Mouse (Mus musculus) limb, embryonic 14.5 days (tissue): Measurements from ENCODE around the gene Sash1. TPM values are rescaled to one million over a fixed set of nuclear protein-coding genes. Genes with fewer than 3 reads are reported as not detected.
A peak's percentile ranks its signal among the peaks of the same experiment; 100 is the strongest.

Source experiments
- ATAC-seq: fragments of 200-750 bp; cut with Nextera tagmentation; 2 replicates; pipeline ENCODE4 v1.8.0; 2017; ENCODE audit warnings: low read depth, moderate number of reproducible peaks, moderate TSS enrichment; ENCODE audit not compliant: low FRiP score
- DNase-seq: peaks from one replicate; pipeline ENCODE4 v3.0.0-alpha.2; 2015; ENCODE audit warnings: low spot score
- H3K27ac ChIP-seq: fragments of 300-500 bp; sonication (generic); replicated peaks from 2 replicates; pipeline ENCODE4 v1.5.1; 2014; ENCODE audit warnings: low read depth, mild to moderate bottlenecking, low read length, moderate library complexity, mixed read lengths
- H3K27me3 ChIP-seq: fragments of 300-500 bp; sonication (generic); 2 replicates; pipeline ENCODE4 v1.6.1; 2014; ENCODE audit warnings: low read length, mixed read lengths; ENCODE audit not compliant: control insufficient read depth, insufficient read depth
- H3K36me3 ChIP-seq: fragments of 300-500 bp; sonication (generic); 2 replicates; pipeline ENCODE4 v1.6.1; 2014; ENCODE audit warnings: mild to moderate bottlenecking, low read length, moderate library complexity, mixed read lengths; ENCODE audit not compliant: control insufficient read depth, insufficient read depth
- H3K4me1 ChIP-seq: fragments of 300-500 bp; sonication (generic); 2 replicates; pipeline ENCODE4 v1.6.1; 2014; ENCODE audit warnings: antibody characterized with exemption, low read length, mixed read lengths; ENCODE audit not compliant: control insufficient read depth, insufficient read depth
- H3K4me2 ChIP-seq: fragments of 300-500 bp; sonication (generic); replicated peaks from 2 replicates; pipeline ENCODE4 v1.6.1; 2014; ENCODE audit warnings: low read depth, mild to moderate bottlenecking, low read length, moderate library complexity; ENCODE audit not compliant: severe bottlenecking
- H3K4me3 ChIP-seq: fragments of 300-500 bp; sonication (generic); replicated peaks from 2 replicates; pipeline ENCODE4 v1.5.1; 2014; ENCODE audit warnings: low read length
- H3K9ac ChIP-seq: fragments of 300-500 bp; sonication (generic); 2 replicates; pipeline ENCODE4 v1.6.1; 2014; ENCODE audit warnings: mild to moderate bottlenecking, low read depth, low read length, moderate library complexity; ENCODE audit not compliant: severe bottlenecking
- H3K9me3 ChIP-seq: fragments of 300-500 bp; sonication (generic); 2 replicates; pipeline ENCODE4 v1.6.1; 2016; ENCODE audit warnings: low read length; ENCODE audit not compliant: control insufficient read depth
- POLR2A ChIP-seq: fragments of 200-500 bp; IDR thresholded peaks from 2 replicates; pipeline ENCODE4 v1.8.0; 2012; ENCODE audit warnings: inconsistent platforms, mild to moderate bottlenecking, moderate library complexity, borderline replicate concordance; ENCODE audit not compliant: insufficient read depth, insufficient read length; ENCODE audit errors: extremely low read depth
- WGBS: fragments of 180-500 bp; shearing (Covaris S2); extraction: QIAGEN DNeasy Blood & Tissue Kit; methylation state at CpG from one replicate; pipeline ENCODE4 v1.1.7; 2014; 5-methylcytosine and 5-hydroxymethylcytosine counted together
- polyA plus RNA-seq, 2 experiments: library from polyadenylated mRNA; depleted of rRNA in 1 of 2; stranded (reverse) in 1 of 2; unstranded in 1 of 2; fragments of >200 nt; fragmentation: Nextera tagmentation in 1 of 2; extraction: Ambion mirVana in 1 of 2; gene quantifications; 2 replicates each; pipeline versions ENCODE4 v1.2.1 to v1.2.3; 2012 to 2014

Sash1 gene
- polyA plus RNA-seq, 2 experiments: 8.8 to 21.7 TPM

- no peak for TF ChIP-seq POLR2A
- Histone ChIP-seq H3K36me3 (no peaks in the 10 kb centered on the region), H3K27me3 (no peaks in the 10 kb centered on the region), H3K4me1 (peaks cover 24% of the 10 kb centered on the region), H3K27ac (no peak overlapping the region), H3K9ac (no peak overlapping the region), H3K4me3 (no peak overlapping the region), H3K9me3 (no peaks in the 10 kb centered on the region), H3K4me2 (no peak overlapping the region)
- peak; percentile 80 for ATAC-seq
- WGBS: 29% methylated on average over 9 of the region's 9 CpGs
- DNase-seq: no peak
Observed at GRCm38 (mm10) chr10:8825874-8826273, 60.0 kb downstream of the Sash1 start.

- Histone ChIP-seq H3K27me3 (no peaks in the 10 kb centered on the region), H3K4me2 (no peak overlapping the region), H3K36me3 (no peaks in the 10 kb centered on the region), H3K9ac (no peak overlapping the region), H3K27ac (peak overlapping the region; percentile 43; the same call in 1 of the 2 replicates), H3K4me3 (no peak overlapping the region), H3K4me1 (peaks cover 34% of the 10 kb centered on the region), H3K9me3 (no peaks in the 10 kb centered on the region)
- no peak for ATAC-seq
- TF ChIP-seq POLR2A: no peak
- no peak for DNase-seq
- 80% methylated on average over 5 of the region's 5 CpGs for WGBS
Observed at GRCm38 (mm10) chr10:8818066-8818465, 67.8 kb downstream of the Sash1 start.

- no peaks in the 10 kb centered on the region for H3K27me3 ChIP-seq
- no peak for TF ChIP-seq POLR2A
- H3K9ac ChIP-seq: no peak overlapping the region
- DNase-seq (peak; percentile 54), ATAC-seq (no peak; the same call in 1 of the 2 replicates)
- H3K4me1 ChIP-seq: peaks cover 28% of the 10 kb centered on the region
- no peak overlapping the region for H3K4me3 ChIP-seq
- H3K36me3 ChIP-seq: peaks cover 10% of the 10 kb centered on the region; the same call in 1 of the 2 replicates
- H3K4me2 ChIP-seq: peak overlapping the region; percentile 15
- WGBS: 11% methylated on average over 18 of the region's 18 CpGs
- H3K9me3 ChIP-seq: no peaks in the 10 kb centered on the region
- H3K27ac ChIP-seq: peak overlapping the region; percentile 49; the same call in 1 of the 2 replicates
Observed at GRCm38 (mm10) chr10:8813984-8814578, 71.8 kb downstream of the Sash1 start.

- DNase-seq (peak; percentile 43), ATAC-seq (peak; percentile 53; the same call in 1 of the 2 replicates)
- Histone ChIP-seq H3K4me3 (no peak overlapping the region), H3K9ac (no peak overlapping the region), H3K27ac (no peak overlapping the region), H3K4me2 (no peak overlapping the region; the same call in 1 of the 2 replicates), H3K9me3 (no peaks in the 10 kb centered on the region), H3K27me3 (no peaks in the 10 kb centered on the region), H3K36me3 (peaks cover 14% of the 10 kb centered on the region; the same call in 1 of the 2 replicates), H3K4me1 (peaks cover 22% of the 10 kb centered on the region)
- WGBS: 33% methylated on average over 14 of the region's 14 CpGs
- TF ChIP-seq POLR2A: no peak
Observed at GRCm38 (mm10) chr10:8813259-8813658, 72.6 kb downstream of the Sash1 start.

GRCm38 (mm10) chr10:8812807-8813206 is 73.1 kb downstream of the Sash1 start:
- WGBS: 78% methylated on average over 8 of the region's 8 CpGs
- no peak for TF ChIP-seq POLR2A
- H3K4me3 ChIP-seq: no peak overlapping the region
- no peak overlapping the region for H3K4me2 ChIP-seq
- no peak overlapping the region for H3K27ac ChIP-seq
- peaks cover 14% of the 10 kb centered on the region; the same call in 1 of the 2 replicates for H3K36me3 ChIP-seq
- no peak for ATAC-seq
- H3K27me3 ChIP-seq: no peaks in the 10 kb centered on the region
- peaks cover 18% of the 10 kb centered on the region for H3K4me1 ChIP-seq
- no peak overlapping the region for H3K9ac ChIP-seq
- no peak for DNase-seq
- no peaks in the 10 kb centered on the region for H3K9me3 ChIP-seq
